Mouse (Mus musculus) layer of hippocampus, adult 6 months (tissue): Measurements from ENCODE around the gene Olfr622. TPM values are rescaled to one million over a fixed set of nuclear protein-coding genes. Genes with fewer than 3 reads are reported as not detected.

Source experiments
- long read RNA-seq, 2 experiments: library from polyadenylated mRNA; unstranded; transcript quantifications; one replicate each; pipeline ENCODE4 v2.0.0; 2019 to 2020
- polyA plus RNA-seq: library from polyadenylated mRNA; unstranded; fragments of <200 nt; fragmentation: Nextera tagmentation; gene quantifications from 2 replicates; pipeline ENCODE4 v1.2.3, GENCODE M21; 2021

Gene Olfr622
- polyA plus RNA-seq, result not detected in 2 replicates
- long read RNA-seq, experiment 1, result 0 reads
- long read RNA-seq, experiment 2, result 0 reads

GRCm38 (mm10) chr7:103642602-103643001 lies at the start of gene Olfr622:
TSS of gene Olfr622 (minus strand) at chr7:103642702.

DNA sequence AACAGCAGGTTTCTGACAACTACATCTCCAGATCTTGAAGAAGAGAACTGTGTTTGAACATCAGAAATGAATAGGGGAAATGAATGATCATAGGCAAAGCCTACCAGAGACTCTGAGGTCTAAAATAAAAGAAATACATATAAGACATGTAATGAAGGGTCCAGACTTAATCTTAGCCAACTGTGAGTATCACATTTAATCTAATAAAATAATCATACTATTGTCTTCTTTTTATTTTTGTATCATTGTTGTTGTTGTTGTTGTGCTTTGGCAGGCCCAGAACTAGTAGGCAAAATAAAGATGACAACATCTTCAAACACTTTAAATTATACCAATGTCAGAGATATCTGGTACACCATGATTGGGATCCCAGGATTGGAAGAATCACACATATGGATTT lies 39.9 kb upstream of the Olfr622 start, which contains the start of gene Olfr625-ps1:
Olfr625-ps1 (plus strand) TSS at position 301 of the 400 bp plus-strand sequence.

DNA sequence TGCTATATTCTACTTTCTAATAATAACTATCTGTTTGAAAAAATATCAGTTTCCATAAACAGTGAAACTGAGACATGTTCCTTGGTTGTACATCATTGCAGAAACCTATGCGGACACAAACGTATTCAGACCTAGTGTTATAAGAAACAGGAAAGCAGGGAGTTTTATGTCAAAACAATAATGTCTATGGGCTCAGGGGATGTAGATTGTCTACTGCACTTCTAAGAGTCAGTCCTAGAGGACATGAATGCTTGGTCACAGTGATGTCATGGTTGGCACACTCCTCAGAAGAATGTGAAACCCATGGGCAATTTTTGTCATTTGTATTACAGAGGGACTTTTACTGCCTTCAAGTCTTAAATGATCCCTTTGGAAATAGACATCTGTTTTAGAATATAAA lies 28.6 kb upstream of the Olfr622 start, which contains the start of gene Olfr624:
Olfr624 (minus strand) TSS at position 101 of the 400 bp plus-strand sequence.

DNA sequence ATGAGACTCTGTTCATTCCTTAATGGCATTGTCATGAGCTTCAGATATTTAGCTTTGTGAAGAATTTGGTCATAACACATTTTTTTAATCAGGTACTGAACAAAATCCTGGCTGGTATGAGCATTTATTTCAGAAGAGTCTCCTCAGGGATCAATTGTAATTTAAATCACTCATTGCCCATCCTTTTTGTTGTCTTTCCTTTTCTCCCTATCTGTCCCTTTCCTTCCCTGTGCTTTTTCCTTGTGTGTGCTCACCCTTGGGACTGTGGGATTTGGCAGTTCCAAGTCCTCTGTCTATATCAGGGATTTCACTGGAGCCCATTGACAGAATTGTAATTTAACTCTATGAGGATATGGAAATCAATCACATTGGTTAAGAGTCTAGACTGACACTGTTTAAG lies 21.1 kb upstream of the Olfr622 start, which contains the start of gene Olfr623:
Olfr623 (minus strand) TSS at position 101 of the 400 bp plus-strand sequence.

DNA sequence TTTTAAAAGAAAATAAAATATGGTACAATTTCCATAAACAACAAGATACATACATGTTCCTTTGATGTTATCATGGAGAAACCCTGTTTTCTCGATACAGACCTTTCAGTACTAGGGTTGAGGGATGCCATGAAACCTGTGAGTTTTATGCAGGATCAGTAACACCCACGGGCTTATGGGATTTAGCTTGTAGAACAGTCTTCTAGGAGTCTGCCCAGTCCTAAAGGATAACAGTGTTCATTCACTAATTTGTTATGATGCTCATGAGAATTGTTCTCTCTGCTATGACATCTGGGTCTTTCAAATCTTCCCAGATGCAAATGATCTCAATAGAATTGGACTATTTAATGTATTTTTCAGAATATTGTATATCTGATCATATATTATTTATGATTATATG lies 30.1 kb downstream of the Olfr622 start, which contains the start of gene Olfr620:
Olfr620 (minus strand) TSS at position 101 of the 400 bp plus-strand sequence.

GRCm38 (mm10) chr7:103600275-103600674 lies 42.2 kb downstream of the Olfr622 start, which contains the start of gene Olfr619:
TSS of gene Olfr619 (plus strand) at chr7:103600575.

DNA sequence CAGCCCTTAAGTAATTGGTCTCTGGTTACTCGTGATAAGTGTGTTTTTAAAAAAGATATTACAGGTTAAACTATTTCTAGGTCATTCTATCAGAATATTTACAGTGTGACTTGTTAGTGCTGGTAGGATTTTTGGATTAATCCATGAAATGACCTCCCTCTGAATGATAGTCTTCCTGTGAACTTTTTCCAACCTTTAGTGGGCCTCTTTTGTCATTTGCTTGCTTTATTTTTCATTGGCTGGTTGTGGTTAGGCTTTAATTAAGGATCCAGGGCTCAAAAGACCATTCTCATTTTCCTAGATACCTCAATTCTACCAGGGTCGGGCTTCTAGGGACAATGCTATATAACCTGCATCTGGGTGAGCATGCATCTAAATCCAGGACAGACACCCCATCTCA lies 52.7 kb downstream of the Olfr622 start, which contains the start of gene Olfr618:
Olfr618 (plus strand) TSS at position 301 of the 400 bp plus-strand sequence.

Other genes with a start within 250 kb of the Olfr622 start
- not detected in 2 replicates for gene Usp17lc, start 227.6 kb downstream of the Olfr622 start, polyA plus RNA-seq
- not detected in 2 replicates for gene Olfr605, start 197.3 kb downstream of the Olfr622 start, polyA plus RNA-seq
- gene Olfr606, start 193.7 kb downstream of the Olfr622 start, polyA plus RNA-seq, result not detected in 2 replicates
- not detected in 2 replicates for gene Olfr607, start 178.6 kb downstream of the Olfr622 start, polyA plus RNA-seq
- gene Olfr608, start 172.8 kb downstream of the Olfr622 start, polyA plus RNA-seq, result not detected in 2 replicates
- gene Olfr609, start 144.6 kb downstream of the Olfr622 start, polyA plus RNA-seq, result not detected in 2 replicates
- not detected in 2 replicates for gene Olfr610, start 130.6 kb downstream of the Olfr622 start, polyA plus RNA-seq
- gene Olfr611, start 121.9 kb downstream of the Olfr622 start, polyA plus RNA-seq, result not detected in 2 replicates
- gene Olfr612, start 100.0 kb downstream of the Olfr622 start, polyA plus RNA-seq, result not detected in 2 replicates
- gene Olfr613, start 94.6 kb downstream of the Olfr622 start, polyA plus RNA-seq, result not detected in 2 replicates
- gene Olfr615, start 86.6 kb downstream of the Olfr622 start, polyA plus RNA-seq, result not detected in 2 replicates
- gene Olfr616, start 73.6 kb downstream of the Olfr622 start, polyA plus RNA-seq, result not detected in 2 replicates
- not detected in 2 replicates for gene Olfr617, start 69.6 kb downstream of the Olfr622 start, polyA plus RNA-seq
- not detected in 2 replicates for gene Olfr618, start 52.6 kb downstream of the Olfr622 start, polyA plus RNA-seq
- gene Olfr619, start 42.1 kb downstream of the Olfr622 start, polyA plus RNA-seq, result not detected in 2 replicates
- not detected in 2 replicates for gene Olfr620, start 30.2 kb downstream of the Olfr622 start, polyA plus RNA-seq
- not detected in 2 replicates for gene Olfr623, start 21.0 kb upstream of the Olfr622 start, polyA plus RNA-seq
- not detected in 2 replicates for gene Olfr624, start 28.5 kb upstream of the Olfr622 start, polyA plus RNA-seq
- not detected in 2 replicates for gene Olfr625-ps1, start 40.0 kb upstream of the Olfr622 start, polyA plus RNA-seq
- gene Olfr243, start 72.0 kb upstream of the Olfr622 start, polyA plus RNA-seq, result not detected in 2 replicates
- gene Olfr628, start 87.7 kb upstream of the Olfr622 start, polyA plus RNA-seq, result not detected in 2 replicates
- not detected in 2 replicates for gene Olfr629, start 102.2 kb upstream of the Olfr622 start, polyA plus RNA-seq
- gene Olfr630, start 114.6 kb upstream of the Olfr622 start, polyA plus RNA-seq, result not detected in 2 replicates
- gene Olfr69, start 128.9 kb upstream of the Olfr622 start, polyA plus RNA-seq, result not detected in 2 replicates
- not detected in 2 replicates for gene Olfr68, start 137.0 kb upstream of the Olfr622 start, polyA plus RNA-seq
- gene Olfr67, start 149.1 kb upstream of the Olfr622 start, polyA plus RNA-seq, result not detected in 2 replicates
- 0.80 and 2.0 TPM in 2 replicates for gene Hbb-bt, start 171.3 kb upstream of the Olfr622 start, polyA plus RNA-seq
- 6.5 and 12.6 TPM in 2 replicates for gene Hbb-bs, start 185.4 kb upstream of the Olfr622 start, polyA plus RNA-seq
- gene Hbb-bh2, start 197.8 kb upstream of the Olfr622 start, polyA plus RNA-seq, result not detected in 2 replicates
- gene Hbb-bh1, start 200.5 kb upstream of the Olfr622 start, polyA plus RNA-seq, result not detected in 2 replicates
- gene Hbb-y, start 210.5 kb upstream of the Olfr622 start, polyA plus RNA-seq, result not detected in 2 replicates
- gene Olfr66, start 243.6 kb upstream of the Olfr622 start, polyA plus RNA-seq, result not detected in 2 replicates